ENCODE assay signal across 8 mouse cellular contexts in genomic region chr1:64445919-64446318, GRCm38 (mm10).
DNase-seq lines count a peak whose midpoint lies in the region; ATAC-seq lines count a peak whose summit lies in the region.

No protein-coding gene starts in this region.

- ATAC-seq in common myeloid progenitor, adult 5-6 weeks (replicated peaks; ENCODE audit: low read depth, poor library complexity, severe bottlenecking) = peak; percentile 84
- ATAC-seq in megakaryocyte progenitor cell, adult 5-6 weeks (replicated peaks; ENCODE audit: poor library complexity) = peak; percentile 73

- peak; percentile 88 for DNase-seq in ZHBTc4 (ENCODE audit: low read depth, low spot score)
- peak; percentile 74 for DNase-seq in gastrocnemius, postnatal 10 days
- peak; percentile 34 for DNase-seq in induced T-regulatory cell, adult 2 months (ENCODE audit: low read depth)
- peak; percentile 68 to 86 for DNase-seq in left cerebral cortex, adult 8-10 months (ENCODE audit: low spot score in 2 of 2)
- peak; percentile 82 for DNase-seq in right cerebral cortex, postnatal 14 days
- DNase-seq in yolk sac, embryonic 10.5 days (ENCODE audit: low spot score) = peak; percentile 53

Comparison
In these comparisons a context has a peak if more than half of its experiments do, and no peak if none do; other contexts are left out.
1. Peak in every context shown above with its lines: DNase-seq and ATAC-seq.
2. DNase-seq: peak in every context shown above with its lines; median percentile 88 in ZHBTc4; 82 in right cerebral cortex, postnatal 14 days; 77 in left cerebral cortex, adult 8-10 months; 74 in gastrocnemius, postnatal 10 days; 53 in yolk sac, embryonic 10.5 days; 34 in induced T-regulatory cell, adult 2 months.